Mouse (Mus musculus): ENCODE results near the gene Tacc2. TPM values are rescaled to one million over a fixed set of nuclear protein-coding genes. Genes with fewer than 3 reads are reported as not detected.
A peak's percentile ranks its signal among the peaks of the same experiment; 100 is the strongest.

Tacc2 gene
- total and polyA plus RNA-seq, 2 experiments from 2014 or later = 39.0 to 83.8 TPM

- H3K4me1 ChIP-seq (ENCODE audit: control insufficient read depth, insufficient read depth) = no peaks in the 10 kb centered on the region
- TF ChIP-seq EP300 (IDR thresholded peaks at IDR 0.05; ENCODE audit: low read depth) (no peak), CTCF (IDR thresholded peaks at IDR 0.05; ENCODE audit: low read depth) (no peak)
- ATAC-seq (ENCODE audit: insufficient read depth, low read depth) = no peak
- H3K4me2 ChIP-seq (ENCODE audit: low read depth, low read length) = no peak overlapping the region
- no peaks in the 10 kb centered on the region for H3K36me3 ChIP-seq (replicated peaks; ENCODE audit: control insufficient read depth, insufficient read depth, low read length)
- H3K27me3 ChIP-seq (ENCODE audit: control insufficient read depth, insufficient read depth, low read length) = no peaks in the 10 kb centered on the region
- H3K9ac ChIP-seq (replicated peaks; ENCODE audit: low read depth, low read length) = no peak overlapping the region
- H3K27ac ChIP-seq (ENCODE audit: low read depth) = no peak overlapping the region
- H3K9me3 ChIP-seq (replicated peaks; ENCODE audit: control insufficient read depth, low read length) = no peaks in the 10 kb centered on the region
- H3K4me3 ChIP-seq (ENCODE audit: low read depth, low read length) = no peak overlapping the region
- DNase-seq (ENCODE audit: low spot score) = no peak
- 67% methylated on average over 2 of the region's 2 CpGs for WGBS
These were observed 27.2 kb downstream of the Tacc2 start for GRCm38 (mm10) chr7:130604390-130604789.

GRCm38 (mm10) chr7:130605111-130605510 lies 27.9 kb downstream of the Tacc2 start:
- no peak overlapping the region for H3K4me2 ChIP-seq (ENCODE audit: low read depth, low read length)
- no peaks in the 10 kb centered on the region for H3K27me3 ChIP-seq (ENCODE audit: control insufficient read depth, insufficient read depth, low read length)
- no peaks in the 10 kb centered on the region for H3K9me3 ChIP-seq (replicated peaks; ENCODE audit: control insufficient read depth, low read length)
- DNase-seq (ENCODE audit: low spot score) (peak; percentile 63), ATAC-seq (ENCODE audit: insufficient read depth, low read depth) (peak; percentile 62)
- no peaks in the 10 kb centered on the region for H3K4me1 ChIP-seq (ENCODE audit: control insufficient read depth, insufficient read depth)
- no peak overlapping the region for H3K9ac ChIP-seq (replicated peaks; ENCODE audit: low read depth, low read length)
- no peak for TF ChIP-seq EP300 (IDR thresholded peaks at IDR 0.05; ENCODE audit: low read depth)
- TF ChIP-seq CTCF (IDR thresholded peaks at IDR 0.05; ENCODE audit: low read depth) = peak; percentile 85
- 17% methylated on average over 6 of the region's 6 CpGs for WGBS
- H3K27ac ChIP-seq (ENCODE audit: low read depth) = no peak overlapping the region
- no peak overlapping the region for H3K4me3 ChIP-seq (ENCODE audit: low read depth, low read length)
- H3K36me3 ChIP-seq (replicated peaks; ENCODE audit: control insufficient read depth, insufficient read depth, low read length) = no peaks in the 10 kb centered on the region

- no peaks in the 10 kb centered on the region for H3K27me3 ChIP-seq (ENCODE audit: control insufficient read depth, insufficient read depth, low read length)
- no peak for ATAC-seq (ENCODE audit: insufficient read depth, low read depth)
- no peaks in the 10 kb centered on the region for H3K4me1 ChIP-seq (ENCODE audit: control insufficient read depth, insufficient read depth)
- no peaks in the 10 kb centered on the region for H3K9me3 ChIP-seq (replicated peaks; ENCODE audit: control insufficient read depth, low read length)
- no peak for DNase-seq (ENCODE audit: low spot score)
- WGBS = 90% methylated on average over 4 of the region's 4 CpGs
- H3K4me2 ChIP-seq (ENCODE audit: low read depth, low read length) = no peak overlapping the region
- H3K36me3 ChIP-seq (replicated peaks; ENCODE audit: control insufficient read depth, insufficient read depth, low read length) = no peaks in the 10 kb centered on the region
- no peak overlapping the region for H3K27ac ChIP-seq (ENCODE audit: low read depth)
- TF ChIP-seq CTCF (IDR thresholded peaks at IDR 0.05; ENCODE audit: low read depth) (no peak), EP300 (IDR thresholded peaks at IDR 0.05; ENCODE audit: low read depth) (no peak)
- H3K4me3 ChIP-seq (ENCODE audit: low read depth, low read length) = no peak overlapping the region
- H3K9ac ChIP-seq (replicated peaks; ENCODE audit: low read depth, low read length) = no peak overlapping the region
These were observed 29.7 kb downstream of the Tacc2 start for GRCm38 (mm10) chr7:130606958-130607357.

- Histone ChIP-seq H3K4me2 (ENCODE audit: low read depth, low read length) (no peak overlapping the region), H3K9ac (replicated peaks; ENCODE audit: low read depth, low read length) (no peak overlapping the region), H3K9me3 (replicated peaks; ENCODE audit: control insufficient read depth, low read length) (no peaks in the 10 kb centered on the region), H3K4me1 (ENCODE audit: control insufficient read depth, insufficient read depth) (peaks cover 5% of the 10 kb centered on the region; the same call in 1 of the 2 replicates), H3K36me3 (replicated peaks; ENCODE audit: control insufficient read depth, insufficient read depth, low read length) (no peaks in the 10 kb centered on the region), H3K27ac (ENCODE audit: low read depth) (no peak overlapping the region), H3K27me3 (ENCODE audit: control insufficient read depth, insufficient read depth, low read length) (no peaks in the 10 kb centered on the region), H3K4me3 (ENCODE audit: low read depth, low read length) (no peak overlapping the region)
- DNase-seq (ENCODE audit: low spot score) (no peak), ATAC-seq (ENCODE audit: insufficient read depth, low read depth) (no peak)
- 57% methylated on average over 4 of the region's 4 CpGs for WGBS
- TF ChIP-seq CTCF (IDR thresholded peaks at IDR 0.05; ENCODE audit: low read depth) (no peak), EP300 (IDR thresholded peaks at IDR 0.05; ENCODE audit: low read depth) (no peak)
These were observed 36.7 kb downstream of the Tacc2 start for GRCm38 (mm10) chr7:130613973-130614372.

- H3K36me3 ChIP-seq (replicated peaks; ENCODE audit: control insufficient read depth, insufficient read depth, low read length) = no peaks in the 10 kb centered on the region
- H3K4me2 ChIP-seq (ENCODE audit: low read depth, low read length) = no peak overlapping the region
- TF ChIP-seq CTCF (IDR thresholded peaks at IDR 0.05; ENCODE audit: low read depth) (no peak), EP300 (IDR thresholded peaks at IDR 0.05; ENCODE audit: low read depth) (no peak)
- H3K4me3 ChIP-seq (ENCODE audit: low read depth, low read length) = no peak overlapping the region
- DNase-seq (ENCODE audit: low spot score) = no peak
- peaks cover 9% of the 10 kb centered on the region for H3K4me1 ChIP-seq (ENCODE audit: control insufficient read depth, insufficient read depth)
- H3K27me3 ChIP-seq (ENCODE audit: control insufficient read depth, insufficient read depth, low read length) = no peaks in the 10 kb centered on the region
- no peaks in the 10 kb centered on the region for H3K9me3 ChIP-seq (replicated peaks; ENCODE audit: control insufficient read depth, low read length)
- WGBS = 86% methylated on average over 3 of the region's 3 CpGs
- no peak for ATAC-seq (ENCODE audit: insufficient read depth, low read depth)
- H3K9ac ChIP-seq (replicated peaks; ENCODE audit: low read depth, low read length) = no peak overlapping the region
- H3K27ac ChIP-seq (ENCODE audit: low read depth) = no peak overlapping the region
These were observed 40.4 kb downstream of the Tacc2 start for GRCm38 (mm10) chr7:130617591-130617990.

GRCm38 (mm10) chr7:130621068-130621467 lies 43.8 kb downstream of the Tacc2 start:
- H3K36me3 ChIP-seq (replicated peaks; ENCODE audit: control insufficient read depth, insufficient read depth, low read length) = no peaks in the 10 kb centered on the region
- no peak overlapping the region for H3K4me3 ChIP-seq (ENCODE audit: low read depth, low read length)
- H3K27me3 ChIP-seq (ENCODE audit: control insufficient read depth, insufficient read depth, low read length) = no peaks in the 10 kb centered on the region
- no peak for DNase-seq (ENCODE audit: low spot score)
- no peak overlapping the region for H3K4me2 ChIP-seq (ENCODE audit: low read depth, low read length)
- TF ChIP-seq EP300 (IDR thresholded peaks at IDR 0.05; ENCODE audit: low read depth) = no peak
- no peak for TF ChIP-seq CTCF (IDR thresholded peaks at IDR 0.05; ENCODE audit: low read depth)
- H3K9me3 ChIP-seq (replicated peaks; ENCODE audit: control insufficient read depth, low read length) = no peaks in the 10 kb centered on the region
- H3K4me1 ChIP-seq (ENCODE audit: control insufficient read depth, insufficient read depth) = peaks cover 11% of the 10 kb centered on the region; the same call in 1 of the 2 replicates
- no peak overlapping the region for H3K9ac ChIP-seq (replicated peaks; ENCODE audit: low read depth, low read length)
- ATAC-seq (ENCODE audit: insufficient read depth, low read depth) = no peak
- no peak overlapping the region for H3K27ac ChIP-seq (ENCODE audit: low read depth)
- WGBS = 90% methylated on average over 2 of the region's 2 CpGs
